Mouse (Mus musculus) stomach, embryonic 15.5 days (tissue): ENCODE measurements around the gene Aldh3b3. TPM values are rescaled to one million over a fixed set of nuclear protein-coding genes. Genes with fewer than 3 reads are reported as not detected.

Source experiments
- ATAC-seq: fragments of 200-750 bp; cut with Nextera tagmentation; 2 replicates; pipeline ENCODE4 v1.8.0; 2017; ENCODE audit warnings: low read depth, moderate number of reproducible peaks, moderate TSS enrichment; ENCODE audit not compliant: insufficient read depth, low FRiP score
- H3K27ac ChIP-seq: fragments of 300-500 bp; sonication (generic); 2 replicates; pipeline ENCODE4 v1.5.1; 2015; ENCODE audit warnings: mild to moderate bottlenecking, inconsistent platforms
- H3K27me3 ChIP-seq: fragments of 300-500 bp; sonication (generic); replicated peaks from 2 replicates; pipeline ENCODE4 v1.6.1; 2015; ENCODE audit warnings: inconsistent platforms
- H3K36me3 ChIP-seq: fragments of 300-500 bp; sonication (generic); 2 replicates; pipeline ENCODE4 v1.6.1; 2015; ENCODE audit warnings: inconsistent platforms
- H3K4me1 ChIP-seq: fragments of 300-500 bp; sonication (generic); 2 replicates; pipeline ENCODE4 v1.6.1; 2015; ENCODE audit warnings: inconsistent platforms
- H3K4me2 ChIP-seq: fragments of 300-500 bp; sonication (generic); 2 replicates; pipeline ENCODE4 v1.6.1; 2015; ENCODE audit warnings: mild to moderate bottlenecking, inconsistent platforms
- H3K4me3 ChIP-seq: fragments of 300-500 bp; sonication (generic); replicated peaks from 2 replicates; pipeline ENCODE4 v1.5.1; 2015; ENCODE audit warnings: inconsistent platforms
- H3K9ac ChIP-seq: fragments of 300-500 bp; sonication (generic); 2 replicates; pipeline ENCODE4 v1.6.1; 2015; ENCODE audit warnings: inconsistent platforms
- H3K9me3 ChIP-seq: fragments of 300-500 bp; sonication (generic); 2 replicates; pipeline ENCODE4 v1.6.1; 2016; ENCODE audit warnings: inconsistent platforms
- WGBS: fragments of 180-500 bp; shearing (Covaris S2); methylation state at CpG from one replicate; pipeline ENCODE4 v1.1.7; 2015; 5-methylcytosine and 5-hydroxymethylcytosine counted together
- polyA plus RNA-seq: library from polyadenylated mRNA; unstranded; fragments of >200 nt; fragmentation: Nextera tagmentation; extraction: Ambion mirVana; gene quantifications from 2 replicates; pipeline ENCODE4 v1.2.1, GENCODE M21; 2015

Aldh3b3 gene
- polyA plus RNA-seq, 1 experiment from 2014 or later, result 0.12 TPM

DNA sequence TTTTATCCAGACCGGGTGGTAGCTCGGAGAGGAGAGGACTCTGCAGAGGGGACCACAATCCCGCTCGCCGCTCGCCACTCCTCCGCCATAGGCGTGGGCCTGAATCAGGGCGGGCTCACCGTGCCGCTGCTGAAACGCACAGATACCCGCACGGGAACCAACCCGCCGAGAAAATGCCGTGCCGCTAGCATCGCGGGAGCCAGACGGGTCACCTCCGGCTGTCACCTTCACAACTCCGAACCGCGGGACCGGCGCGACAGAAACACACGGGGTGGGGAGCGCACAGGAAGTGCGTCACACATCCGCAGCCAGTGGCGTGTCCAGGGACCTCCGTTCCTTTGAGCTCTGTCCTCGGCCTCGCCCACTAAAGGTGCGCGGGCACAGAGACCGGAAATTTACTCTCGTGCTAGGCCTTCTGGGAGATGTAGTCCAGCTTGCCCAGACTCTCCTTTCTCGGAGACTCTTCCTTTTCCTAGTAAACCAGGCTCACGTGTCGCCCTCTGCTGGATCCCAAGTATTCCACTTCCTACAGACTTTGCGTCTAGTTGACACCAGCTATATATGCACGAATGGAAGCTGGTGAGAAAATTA is 54.1 kb downstream of the Aldh3b3 start, which contains the start of gene Ndufv1:
Ndufv1 (minus strand) TSS at position 375 of the 591 bp plus-strand sequence.
- H3K36me3 ChIP-seq, result peaks cover 20% of the 10 kb centered on the region
- H3K4me2 ChIP-seq, result peak within 1 kb of the TSS; percentile 71
- H3K9me3 ChIP-seq, result no peaks in the 10 kb centered on the region
- peak within 1 kb of the TSS; percentile 68 for H3K27ac ChIP-seq
- peaks cover 14% of the 10 kb centered on the region for H3K4me1 ChIP-seq
- WGBS, result under 1% methylated on average over 45 of the region's 45 CpGs
- peak within 1 kb of the TSS; percentile 94 for H3K4me3 ChIP-seq
- H3K27me3 ChIP-seq, result no peaks in the 10 kb centered on the region
- peak; percentile 99 for ATAC-seq
- peak within 1 kb of the TSS; percentile 82 for H3K9ac ChIP-seq

DNA sequence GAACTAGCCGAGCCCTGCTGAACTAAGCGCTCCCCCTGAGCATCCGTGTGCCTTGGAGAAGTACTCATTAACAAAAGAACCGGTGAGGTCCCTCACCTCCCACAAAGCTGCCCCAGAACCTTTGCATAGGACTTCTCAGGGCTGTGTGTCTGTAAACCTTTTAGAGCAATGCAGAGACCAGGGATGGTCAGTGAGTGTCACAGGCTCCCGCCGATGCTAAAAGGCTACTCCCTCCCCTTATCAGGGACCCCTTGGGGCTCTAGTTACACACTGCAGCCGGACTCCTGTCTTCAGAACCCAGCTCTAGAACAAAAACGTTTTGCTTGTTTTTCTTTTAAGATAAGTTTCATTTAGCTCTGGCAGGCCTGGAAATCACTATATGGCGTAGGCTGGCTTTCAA is 54.6 kb downstream of the Aldh3b3 start:
- no peak overlapping the region for H3K9ac ChIP-seq
- no peaks in the 10 kb centered on the region for H3K9me3 ChIP-seq
- 15% methylated on average over 9 of the region's 9 CpGs for WGBS
- peak overlapping the region; percentile 54; the same call in 1 of the 2 replicates for H3K27ac ChIP-seq
- H3K36me3 ChIP-seq, result peaks cover 15% of the 10 kb centered on the region; the same call in 1 of the 2 replicates
- peaks cover 14% of the 10 kb centered on the region for H3K4me1 ChIP-seq
- H3K27me3 ChIP-seq, result no peaks in the 10 kb centered on the region
- peak overlapping the region; percentile 71 for H3K4me2 ChIP-seq
- ATAC-seq, result peak; percentile 12
- peak overlapping the region; percentile 94 for H3K4me3 ChIP-seq

DNA sequence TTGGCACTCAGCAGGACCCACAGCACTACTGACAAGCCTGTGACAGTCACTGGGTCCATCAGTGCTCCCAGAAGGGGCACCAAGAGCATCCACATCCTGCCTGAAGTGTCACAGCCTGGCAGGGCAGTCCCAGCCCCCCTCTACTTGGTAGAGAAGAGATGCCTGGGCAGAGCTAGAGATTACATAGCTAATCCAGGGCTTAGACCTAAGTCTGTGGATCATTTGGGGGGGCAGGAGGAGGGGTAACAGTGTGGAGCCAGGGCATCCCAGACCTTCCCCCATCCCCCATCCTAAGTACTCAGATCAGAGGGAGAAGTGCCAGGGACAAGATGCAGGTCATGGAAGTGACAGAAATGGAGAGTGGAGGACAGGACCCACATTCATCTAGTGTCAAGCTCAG is 56.4 kb downstream of the Aldh3b3 start:
- Histone ChIP-seq H3K36me3 (peaks cover 4% of the 10 kb centered on the region; the same call in 1 of the 2 replicates), H3K4me1 (peaks cover 23% of the 10 kb centered on the region), H3K4me2 (no peak overlapping the region), H3K27ac (no peak overlapping the region), H3K27me3 (no peaks in the 10 kb centered on the region), H3K9ac (no peak overlapping the region), H3K4me3 (no peak overlapping the region), H3K9me3 (no peaks in the 10 kb centered on the region)
- no peak for ATAC-seq

DNA sequence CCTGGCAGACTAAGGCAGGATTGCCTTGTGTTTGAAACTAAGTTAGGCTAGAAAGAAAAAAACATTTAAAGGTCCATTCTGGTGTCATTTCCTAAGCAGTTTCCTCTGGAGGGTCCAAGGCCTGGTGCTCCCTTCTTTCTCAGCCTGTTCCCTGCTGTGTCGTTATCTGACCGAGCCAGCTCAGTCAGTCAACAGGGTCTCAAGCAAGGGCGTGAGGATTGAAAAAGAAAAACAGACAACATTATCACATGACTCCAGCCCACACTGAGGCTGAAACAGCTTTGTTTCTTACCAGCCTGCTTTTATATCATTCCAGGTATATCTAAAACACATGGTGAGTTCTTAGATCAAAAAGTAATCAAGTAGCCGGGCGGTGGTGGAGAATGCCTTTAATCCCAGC is 57.2 kb downstream of the Aldh3b3 start:
- no peaks in the 10 kb centered on the region for H3K27me3 ChIP-seq
- peaks cover 4% of the 10 kb centered on the region; the same call in 1 of the 2 replicates for H3K36me3 ChIP-seq
- H3K9me3 ChIP-seq, result no peaks in the 10 kb centered on the region
- no peak for ATAC-seq
- H3K4me1 ChIP-seq, result peaks cover 23% of the 10 kb centered on the region
- no peak overlapping the region for H3K27ac ChIP-seq
- WGBS, result 60% methylated on average over 5 of the region's 5 CpGs
- no peak overlapping the region for H3K4me3 ChIP-seq
- no peak overlapping the region for H3K9ac ChIP-seq
- no peak overlapping the region for H3K4me2 ChIP-seq

DNA sequence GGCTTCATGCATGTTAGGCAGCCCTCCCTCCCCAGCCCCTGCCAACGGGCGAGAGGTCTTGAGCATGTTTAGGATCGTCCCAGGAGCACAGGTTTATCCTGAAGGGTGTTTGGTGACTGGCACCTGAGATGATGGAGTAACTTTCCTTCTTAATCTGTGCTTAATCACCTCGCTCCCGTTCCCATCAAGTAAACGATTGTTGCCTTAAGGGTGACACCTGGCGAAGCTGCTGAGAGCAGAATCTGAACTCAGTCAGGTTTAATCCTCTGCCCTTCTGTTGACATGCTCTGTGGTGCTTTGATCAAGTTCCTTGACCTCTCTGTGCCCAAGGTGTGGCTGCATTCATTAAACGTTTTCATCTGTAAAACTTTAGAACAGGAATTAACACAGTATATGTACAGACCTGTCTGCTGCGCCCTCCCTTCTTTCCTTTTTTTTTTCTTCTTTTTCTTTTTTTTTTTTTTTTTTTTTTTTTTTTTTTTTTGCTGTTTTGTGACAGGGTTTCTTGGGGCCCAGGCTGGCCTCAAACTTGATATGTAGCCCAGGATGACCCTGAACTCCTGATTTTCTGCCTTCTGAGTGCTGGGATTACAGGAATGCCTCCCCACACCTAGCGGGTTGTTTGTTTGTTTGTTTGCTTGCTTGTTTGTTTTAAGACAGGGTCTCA is 59.6 kb downstream of the Aldh3b3 start:
- H3K27ac ChIP-seq, result no peak overlapping the region
- H3K36me3 ChIP-seq, result no peaks in the 10 kb centered on the region
- no peaks in the 10 kb centered on the region for H3K27me3 ChIP-seq
- H3K4me1 ChIP-seq, result peaks cover 10% of the 10 kb centered on the region
- WGBS, result 53% methylated on average over 10 of the region's 10 CpGs
- no peak for ATAC-seq
- no peak overlapping the region for H3K4me3 ChIP-seq
- no peak overlapping the region for H3K4me2 ChIP-seq
- H3K9me3 ChIP-seq, result no peaks in the 10 kb centered on the region
- no peak overlapping the region for H3K9ac ChIP-seq

DNA sequence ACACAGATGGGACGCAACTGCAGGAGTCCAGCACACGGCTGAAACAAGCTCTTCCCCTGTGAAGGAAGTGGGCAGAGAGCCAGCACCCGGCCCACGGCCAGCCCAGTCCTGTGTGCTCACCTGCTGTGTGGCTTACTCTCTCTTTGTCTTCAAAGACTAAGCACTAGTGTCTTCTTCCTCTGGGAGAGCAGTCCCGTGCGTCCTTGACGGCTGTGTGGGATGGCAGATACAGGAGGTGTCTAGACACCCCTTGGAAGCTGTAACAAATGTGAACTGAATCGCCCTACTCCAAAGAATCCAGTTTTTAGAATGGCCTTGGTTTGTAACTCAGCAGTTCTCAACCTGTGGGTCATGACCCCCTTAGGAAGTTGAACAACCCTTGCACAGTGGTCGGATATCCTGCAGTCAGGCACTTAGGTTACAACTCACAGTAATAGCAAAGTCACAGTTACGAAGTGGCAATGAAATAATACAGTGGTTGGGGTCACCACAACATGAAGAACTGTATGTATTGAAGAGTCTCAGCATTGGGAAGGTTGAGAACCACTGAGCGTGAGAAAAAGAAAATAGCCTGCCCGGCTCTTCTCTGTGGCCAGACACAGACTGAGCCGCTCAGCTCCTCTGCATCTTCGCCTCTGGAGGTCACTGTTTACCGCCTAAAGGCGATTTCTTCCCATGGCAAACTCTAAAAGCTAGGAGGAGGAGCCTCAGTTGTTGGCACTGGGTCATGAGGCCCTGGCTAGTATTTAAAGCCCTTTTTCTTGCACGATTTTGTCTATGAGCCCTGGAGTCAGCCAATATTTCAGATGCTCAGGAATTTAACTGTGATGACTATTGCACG is 60.5 kb downstream of the Aldh3b3 start:
- no peaks in the 10 kb centered on the region for H3K36me3 ChIP-seq
- H3K4me2 ChIP-seq, result peak overlapping the region; percentile 8; the same call in 1 of the 2 replicates
- no peak overlapping the region for H3K9ac ChIP-seq
- no peaks in the 10 kb centered on the region for H3K9me3 ChIP-seq
- H3K4me3 ChIP-seq, result no peak overlapping the region
- 0 out of 2 replicates have a peak overlapping the region, but pooled peaks have one; percentile 16 for H3K27ac ChIP-seq
- H3K4me1 ChIP-seq, result peaks cover 9% of the 10 kb centered on the region; the same call in 1 of the 2 replicates
- no peaks in the 10 kb centered on the region for H3K27me3 ChIP-seq
- ATAC-seq, result peak; percentile 79
- 29% methylated on average over 18 of the region's 18 CpGs for WGBS

Other genes with a start within 250 kb of the Aldh3b3 start
- 24.4 and 26.3 TPM in 2 replicates for gene Kmt5b, start 191.2 kb upstream of the Aldh3b3 start, polyA plus RNA-seq
- gene Chka, start 106.9 kb upstream of the Aldh3b3 start, polyA plus RNA-seq, result 56.9 and 65.3 TPM in 2 replicates
- 34.7 and 42.6 TPM in 2 replicates for gene Tcirg1, start 51.5 kb upstream of the Aldh3b3 start, polyA plus RNA-seq
- 312 and 320 TPM in 2 replicates for gene Ndufs8, start 45.9 kb upstream of the Aldh3b3 start, polyA plus RNA-seq
- 3.6 and 4.2 TPM in 2 replicates for gene Aldh3b1, start 28.8 kb upstream of the Aldh3b3 start, polyA plus RNA-seq
- gene Unc93b1, start 23.5 kb upstream of the Aldh3b3 start, polyA plus RNA-seq, result 21.4 and 22.2 TPM in 2 replicates
- gene Aldh3b2, start 13.7 kb downstream of the Aldh3b3 start, polyA plus RNA-seq, result 14.6 and 22.8 TPM in 2 replicates
- 9.2 and 9.8 TPM in 2 replicates for gene Acy3, start 27.9 kb downstream of the Aldh3b3 start, polyA plus RNA-seq
- 0.21 and 0.31 TPM in 2 replicates for gene Tbx10, start 34.1 kb downstream of the Aldh3b3 start, polyA plus RNA-seq
- gene Nudt8, start 41.9 kb downstream of the Aldh3b3 start, polyA plus RNA-seq, result 32.2 and 33.6 TPM in 2 replicates
- gene Gm49405, start 42.0 kb downstream of the Aldh3b3 start, polyA plus RNA-seq, result 3.5 and 3.8 TPM in 2 replicates
- 4.0 and 4.5 TPM in 2 replicates for gene Doc2g, start 44.7 kb downstream of the Aldh3b3 start, polyA plus RNA-seq
- 198 and 218 TPM in 2 replicates for gene Ndufv1, start 54.2 kb downstream of the Aldh3b3 start, polyA plus RNA-seq
- 711 and 842 TPM in 2 replicates for gene Gstp1, start 79.3 kb downstream of the Aldh3b3 start, polyA plus RNA-seq
- 13.2 and 19.1 TPM in 2 replicates for gene Gstp2, start 87.4 kb downstream of the Aldh3b3 start, polyA plus RNA-seq
- 3.3 and 7.1 TPM in 2 replicates for gene Gstp3, start 100.9 kb downstream of the Aldh3b3 start, polyA plus RNA-seq
- gene Cabp2, start 122.9 kb downstream of the Aldh3b3 start, polyA plus RNA-seq, result 3.1 and 3.6 TPM in 2 replicates
- 121 and 130 TPM in 2 replicates for gene Cdk2ap2, start 138.5 kb downstream of the Aldh3b3 start, polyA plus RNA-seq
- gene Pitpnm1, start 141.4 kb downstream of the Aldh3b3 start, polyA plus RNA-seq, result 12.9 and 16.2 TPM in 2 replicates
- 79.0 and 91.0 TPM in 2 replicates for gene Aip, start 167.2 kb downstream of the Aldh3b3 start, polyA plus RNA-seq
- gene Gpr152, start 181.1 kb downstream of the Aldh3b3 start, polyA plus RNA-seq, result not detected in 2 replicates
- 0.13 and 0.19 TPM in 2 replicates for gene Cabp4, start 185.4 kb downstream of the Aldh3b3 start, polyA plus RNA-seq
- 164 and 180 TPM in 2 replicates for gene Coro1b, start 190.0 kb downstream of the Aldh3b3 start, polyA plus RNA-seq
- 6.4 and 7.5 TPM in 2 replicates for gene Ptprcap, start 195.0 kb downstream of the Aldh3b3 start, polyA plus RNA-seq
- gene Rps6kb2, start 204.7 kb downstream of the Aldh3b3 start, polyA plus RNA-seq, result 44.7 and 49.5 TPM in 2 replicates
- 1.5 and 2.0 TPM in 2 replicates for gene Carns1, start 216.8 kb downstream of the Aldh3b3 start, polyA plus RNA-seq
- gene Tbc1d10c, start 232.6 kb downstream of the Aldh3b3 start, polyA plus RNA-seq, result 3.0 and 4.0 TPM in 2 replicates
- gene Ppp1ca, start 233.4 kb downstream of the Aldh3b3 start, polyA plus RNA-seq, result 745 and 766 TPM in 2 replicates
- 25.4 and 27.4 TPM in 2 replicates for gene Rad9a, start 243.0 kb downstream of the Aldh3b3 start, polyA plus RNA-seq